Mouse (Mus musculus): ENCODE measurements around the gene Map3k14. TPM values are rescaled to one million over a fixed set of nuclear protein-coding genes. Genes with fewer than 3 reads are reported as not detected.

The Map3k14 gene
- polyA plus RNA-seq, 1 experiment, result not detected

DNA sequence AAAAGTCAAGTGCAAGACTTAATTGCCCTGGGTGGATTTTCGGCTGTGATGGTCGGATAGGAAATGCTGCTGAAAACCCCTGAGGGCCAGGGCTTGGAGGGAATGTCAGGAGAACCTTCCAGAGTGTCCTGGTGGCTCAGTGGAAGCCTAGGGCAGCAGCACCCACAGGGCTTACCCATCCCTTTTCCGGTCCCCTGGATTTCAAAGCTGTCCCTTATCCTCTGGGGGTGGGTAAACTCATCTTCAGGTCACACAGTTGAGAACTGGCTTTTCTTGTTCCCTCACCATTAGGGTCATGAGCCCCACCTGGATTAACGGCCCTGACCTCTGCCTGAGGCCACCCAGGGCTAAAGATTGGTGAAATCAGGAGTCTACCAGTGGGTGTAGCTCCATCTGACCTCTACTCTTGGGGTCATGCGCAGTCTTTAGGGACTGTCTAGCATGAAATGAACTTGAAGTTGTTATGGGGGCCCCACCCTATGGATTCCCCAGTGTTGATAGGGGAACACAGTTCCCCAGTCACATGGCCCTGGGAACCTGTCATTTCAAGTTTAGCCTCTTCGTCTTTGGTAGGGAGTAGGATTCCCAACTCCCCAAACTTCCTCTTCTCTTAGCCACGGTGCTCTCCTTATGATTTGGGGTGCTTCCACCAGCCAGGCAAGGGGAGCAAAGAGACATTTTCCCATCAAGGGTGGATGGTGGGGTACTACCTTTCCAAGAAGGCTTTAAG lies 94.1 kb downstream of the Map3k14 start:
- WGBS, result 87% methylated on average over 7 of the region's 7 CpGs
- H3K4me1 ChIP-seq (ENCODE audit: control insufficient read depth, insufficient read depth, low read length), result peaks cover 31% of the 10 kb centered on the region
- H3K4me3 ChIP-seq (ENCODE audit: insufficient read depth, low read depth, low read length), result no peak overlapping the region
- TF ChIP-seq POLR2A (IDR thresholded peaks at IDR 0.05; ENCODE audit: insufficient read depth, low read depth, low read length) (no peak), CTCF (IDR thresholded peaks at IDR 0.05; ENCODE audit: insufficient read depth, low read depth, low read length) (no peak)
- H3K27ac ChIP-seq (ENCODE audit: insufficient read depth, low read depth, low read length), result no peak overlapping the region

DNA sequence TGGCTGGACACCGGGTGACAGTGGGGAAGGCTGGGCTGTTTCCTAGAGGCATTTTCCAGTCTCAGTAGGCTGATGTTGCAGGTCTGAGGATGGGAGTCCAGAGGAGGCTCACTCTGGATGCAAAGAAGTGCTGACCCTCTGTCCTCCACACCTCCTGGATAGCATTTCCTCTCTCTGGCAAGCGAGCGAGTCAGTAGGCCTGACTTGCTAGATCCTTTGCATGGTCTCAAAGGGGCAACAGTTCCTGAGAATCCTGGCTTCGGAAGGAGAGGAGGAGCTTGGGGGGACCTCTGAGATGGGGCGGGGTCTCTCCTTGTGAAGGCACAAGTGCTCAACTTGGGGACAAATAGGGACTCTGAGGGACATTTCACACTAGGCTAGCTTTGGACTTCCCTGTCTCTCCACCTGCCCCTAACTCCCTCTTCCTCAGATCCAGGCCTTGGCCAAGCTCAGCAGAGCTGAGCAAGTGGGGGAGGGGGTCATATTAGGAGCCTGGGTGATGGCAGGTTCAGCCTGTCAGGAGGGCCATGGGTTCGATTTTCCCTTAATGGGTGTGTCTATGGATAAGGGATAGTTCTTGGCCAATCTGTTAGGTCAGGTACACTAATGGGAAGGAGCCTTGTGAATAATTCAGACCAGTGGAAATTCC lies 94.8 kb downstream of the Map3k14 start:
- peak overlapping the region; percentile 79 for H3K4me3 ChIP-seq (ENCODE audit: insufficient read depth, low read depth, low read length)

DNA sequence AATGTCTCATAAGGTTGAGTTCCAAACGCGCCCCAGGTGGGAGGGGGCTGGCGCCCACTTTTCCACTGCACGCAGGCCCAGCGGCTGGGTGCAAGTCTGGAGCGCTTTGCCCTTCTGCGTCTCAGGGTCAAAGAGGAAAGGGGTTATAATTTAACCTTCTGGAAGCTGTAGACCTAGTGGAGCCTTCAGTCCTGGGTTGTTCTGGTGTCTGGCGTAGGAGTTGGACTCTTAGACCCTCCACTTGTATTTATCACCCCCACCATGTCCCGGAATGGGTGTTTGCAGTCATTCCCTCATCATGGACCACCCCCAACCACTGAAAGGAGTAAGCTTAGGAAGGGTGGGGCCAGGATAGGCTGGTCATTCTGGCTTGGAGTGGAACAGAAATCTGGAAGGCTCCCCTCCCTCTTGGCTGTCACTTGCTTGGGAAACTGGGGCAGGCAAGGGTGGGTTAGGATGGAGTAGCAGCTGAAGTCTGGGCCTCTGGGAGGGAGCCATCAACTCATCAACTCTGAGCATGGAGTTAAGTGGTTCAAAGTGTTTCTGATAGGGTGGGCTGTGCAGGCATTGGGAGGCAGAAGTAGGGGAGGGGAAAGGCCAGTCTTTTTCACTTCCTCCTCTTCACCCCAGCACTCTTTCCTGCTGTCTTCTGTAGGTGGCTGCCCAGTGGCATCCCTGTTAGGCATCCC lies 95.4 kb downstream of the Map3k14 start:
- Histone ChIP-seq H3K27ac (ENCODE audit: insufficient read depth, low read depth, low read length) (no peak overlapping the region), H3K4me3 (ENCODE audit: insufficient read depth, low read depth, low read length) (peak overlapping the region; percentile 79), H3K4me1 (ENCODE audit: control insufficient read depth, insufficient read depth, low read length) (peaks cover 31% of the 10 kb centered on the region)
- TF ChIP-seq CTCF (IDR thresholded peaks at IDR 0.05; ENCODE audit: insufficient read depth, low read depth, low read length) (no peak), POLR2A (IDR thresholded peaks at IDR 0.05; ENCODE audit: insufficient read depth, low read depth, low read length) (no peak)
- WGBS, result 52% methylated on average over 9 of the region's 9 CpGs

More for the DNA sequence above, 94.8 kb downstream of the Map3k14 start:
- TF ChIP-seq CTCF (IDR thresholded peaks at IDR 0.05; ENCODE audit: insufficient read depth, low read depth, low read length) (no peak), POLR2A (IDR thresholded peaks at IDR 0.05; ENCODE audit: insufficient read depth, low read depth, low read length) (no peak)
- Histone ChIP-seq H3K27ac (ENCODE audit: insufficient read depth, low read depth, low read length) (no peak overlapping the region), H3K4me1 (ENCODE audit: control insufficient read depth, insufficient read depth, low read length) (peaks cover 31% of the 10 kb centered on the region)
- 78% methylated on average over 6 of the region's 6 CpGs for WGBS

DNA sequence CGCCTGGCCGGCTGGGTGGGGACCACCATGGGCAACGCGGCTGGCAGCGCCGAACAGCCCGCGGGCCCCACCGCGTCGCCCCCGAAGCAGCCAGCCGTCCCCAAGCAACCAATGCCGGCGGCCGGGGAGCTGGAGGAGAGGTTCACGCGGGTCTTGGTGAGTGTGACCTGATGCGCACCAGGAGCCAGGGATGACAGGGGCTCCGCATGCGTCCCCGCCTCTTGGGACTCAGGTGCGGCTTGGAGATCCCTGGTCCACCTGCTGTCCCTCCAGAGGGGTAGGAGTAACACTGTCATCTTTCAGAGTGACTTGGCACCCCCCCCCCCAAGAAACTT lies 96.0 kb downstream of the Map3k14 start:
- TF ChIP-seq POLR2A (IDR thresholded peaks at IDR 0.05; ENCODE audit: insufficient read depth, low read depth, low read length) (no peak), CTCF (IDR thresholded peaks at IDR 0.05; ENCODE audit: insufficient read depth, low read depth, low read length) (no peak)
- Histone ChIP-seq H3K27ac (ENCODE audit: insufficient read depth, low read depth, low read length) (no peak overlapping the region), H3K4me3 (ENCODE audit: insufficient read depth, low read depth, low read length) (peak overlapping the region; percentile 79), H3K4me1 (ENCODE audit: control insufficient read depth, insufficient read depth, low read length) (peaks cover 31% of the 10 kb centered on the region)
- 2% methylated on average over 23 of the region's 23 CpGs for WGBS

DNA sequence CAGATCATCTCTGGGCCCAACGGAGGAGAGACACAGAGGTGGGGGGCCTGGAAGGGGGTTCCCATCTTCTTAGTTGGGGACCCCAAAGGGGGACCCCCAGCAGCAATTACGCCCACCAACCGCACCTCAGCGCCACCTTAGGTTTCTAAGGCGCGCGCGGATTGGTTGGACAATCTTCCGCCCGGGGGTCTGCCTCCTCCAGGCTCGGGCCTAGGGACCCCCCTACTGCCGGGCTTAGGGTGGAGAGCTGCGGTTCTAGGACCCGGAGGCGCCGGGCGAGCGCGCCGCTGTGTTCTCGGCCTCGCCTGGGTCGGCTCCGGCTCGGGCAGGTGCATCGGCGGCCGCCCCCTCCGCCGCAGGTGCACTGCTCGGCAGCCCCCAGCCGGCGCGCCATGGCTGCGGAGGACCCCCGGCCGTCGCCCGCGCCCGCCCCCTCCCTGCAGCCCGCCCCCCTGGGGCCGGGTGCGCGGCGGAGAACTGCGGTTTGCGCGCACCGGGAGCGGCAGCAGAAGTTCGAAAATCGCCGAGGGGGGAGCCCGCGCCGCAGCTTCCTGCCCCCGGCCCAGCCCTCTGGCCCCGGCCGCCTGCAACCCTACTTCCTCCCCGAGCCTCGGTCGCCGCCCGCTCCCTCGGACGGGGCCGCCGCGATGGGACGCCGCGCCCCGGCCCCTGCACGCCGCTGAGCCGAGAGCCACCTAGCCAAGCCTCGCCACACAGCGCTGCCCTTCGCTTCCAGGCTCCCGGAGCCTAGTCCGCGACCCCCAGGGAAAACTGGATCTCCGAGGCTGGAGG lies 96.6 kb downstream of the Map3k14 start, which contains the start of gene Fmnl1:
Gene Fmnl1, plus strand, starts transcription at position 614 of the 792 bp plus-strand sequence.
- no peak within 1 kb of the TSS for H3K27ac ChIP-seq (ENCODE audit: insufficient read depth, low read depth, low read length)
- TF ChIP-seq CTCF (IDR thresholded peaks at IDR 0.05; ENCODE audit: insufficient read depth, low read depth, low read length), result no peak
- no peak for TF ChIP-seq POLR2A (IDR thresholded peaks at IDR 0.05; ENCODE audit: insufficient read depth, low read depth, low read length)
- H3K4me1 ChIP-seq (ENCODE audit: control insufficient read depth, insufficient read depth, low read length), result peaks cover 29% of the 10 kb centered on the region
- peak within 1 kb of the TSS; percentile 79 for H3K4me3 ChIP-seq (ENCODE audit: insufficient read depth, low read depth, low read length)
- 1% methylated on average over 77 of the region's 84 CpGs for WGBS

DNA sequence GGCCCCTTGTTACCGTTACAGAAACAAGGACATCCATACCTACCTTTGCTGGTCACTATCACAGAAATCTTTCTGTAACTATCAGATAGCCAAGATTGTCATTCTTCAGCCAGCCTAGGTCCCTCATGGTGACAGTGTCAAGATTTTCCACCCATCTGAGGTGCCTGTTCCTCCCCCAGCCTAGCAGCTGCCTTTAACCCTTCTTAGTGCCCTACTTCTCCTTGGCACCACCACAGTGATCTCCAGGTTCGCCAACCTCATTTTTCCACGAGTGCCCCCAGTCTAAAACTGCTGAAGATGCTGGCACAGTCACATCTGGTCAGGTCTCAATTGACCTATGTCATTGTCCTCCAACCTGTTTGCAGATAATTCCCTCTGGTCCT lies 97.2 kb downstream of the Map3k14 start:
- peak overlapping the region; percentile 79 for H3K4me3 ChIP-seq (ENCODE audit: insufficient read depth, low read depth, low read length)
- WGBS, result 38% methylated on average over 3 of the region's 3 CpGs
- TF ChIP-seq POLR2A (IDR thresholded peaks at IDR 0.05; ENCODE audit: insufficient read depth, low read depth, low read length) (no peak), CTCF (IDR thresholded peaks at IDR 0.05; ENCODE audit: insufficient read depth, low read depth, low read length) (no peak)
- H3K27ac ChIP-seq (ENCODE audit: insufficient read depth, low read depth, low read length), result no peak overlapping the region
- peaks cover 28% of the 10 kb centered on the region for H3K4me1 ChIP-seq (ENCODE audit: control insufficient read depth, insufficient read depth, low read length)

Other genes starting within 250 kb of the Map3k14 start
- 557 TPM in 1 of 2 replicates, not detected in the other for gene Nmt1, start 239.3 kb downstream of the Map3k14 start, polyA plus RNA-seq (2012; ENCODE audit: insufficient read depth, insufficient read length, low replicate concordance, missing spikeins)
- not detected in 2 replicates for gene Dcakd, start 239.1 kb downstream of the Map3k14 start, polyA plus RNA-seq (2012; ENCODE audit: insufficient read depth, insufficient read length, low replicate concordance, missing spikeins)
- gene Plcd3, start 165.8 kb downstream of the Map3k14 start, polyA plus RNA-seq (2012; ENCODE audit: insufficient read depth, insufficient read length, low replicate concordance, missing spikeins), result not detected in 2 replicates
- not detected in 2 replicates for gene Acbd4, start 165.8 kb downstream of the Map3k14 start, polyA plus RNA-seq (2012; ENCODE audit: insufficient read depth, insufficient read length, low replicate concordance, missing spikeins)
- not detected in 2 replicates for gene Hexim1, start 151.2 kb downstream of the Map3k14 start, polyA plus RNA-seq (2012; ENCODE audit: insufficient read depth, insufficient read length, low replicate concordance, missing spikeins)
- not detected in 2 replicates for gene Hexim2, start 135.0 kb downstream of the Map3k14 start, polyA plus RNA-seq (2012; ENCODE audit: insufficient read depth, insufficient read length, low replicate concordance, missing spikeins)
- gene Fmnl1, start 96.4 kb downstream of the Map3k14 start, polyA plus RNA-seq (2012; ENCODE audit: insufficient read depth, insufficient read length, low replicate concordance, missing spikeins), result 142 TPM in 1 of 2 replicates, not detected in the other
- not detected in 2 replicates for gene 1700023F06Rik, start 58.9 kb downstream of the Map3k14 start, polyA plus RNA-seq (2012; ENCODE audit: insufficient read depth, insufficient read length, low replicate concordance, missing spikeins)
- not detected in 2 replicates for gene Spata32, start 49.0 kb downstream of the Map3k14 start, polyA plus RNA-seq (2012; ENCODE audit: insufficient read depth, insufficient read length, low replicate concordance, missing spikeins)
- gene Arhgap27, start 96.2 kb upstream of the Map3k14 start, polyA plus RNA-seq (2012; ENCODE audit: insufficient read depth, insufficient read length, low replicate concordance, missing spikeins), result not detected in 2 replicates
- not detected in 2 replicates for gene Plekhm1, start 145.2 kb upstream of the Map3k14 start, polyA plus RNA-seq (2012; ENCODE audit: insufficient read depth, insufficient read length, low replicate concordance, missing spikeins)
- gene Lrrc37a, start 237.1 kb upstream of the Map3k14 start, polyA plus RNA-seq (2012; ENCODE audit: insufficient read depth, insufficient read length, low replicate concordance, missing spikeins), result not detected in 2 replicates

Measured in olfactory bulb, adult 2 months (tissue).